Mouse (Mus musculus) naive thymus-derived CD4-positive, alpha-beta T cell, adult 2 months (primary cell): Measurements from ENCODE around the gene Wnt16.
A peak's percentile ranks its signal among the peaks of the same experiment; 100 is the strongest.

Source experiments
- DNase-seq: peaks from one replicate; pipeline ENCODE4 v3.0.0-alpha.2; 2011; ENCODE audit warnings: low read depth

Gene Wnt16

GRCm38 (mm10) chr6:22326289-22326688, 38.3 kb downstream of the Wnt16 start:
- no peak for DNase-seq

GRCm38 (mm10) chr6:22327091-22327490, 39.1 kb downstream of the Wnt16 start:
- no peak for DNase-seq

DNA sequence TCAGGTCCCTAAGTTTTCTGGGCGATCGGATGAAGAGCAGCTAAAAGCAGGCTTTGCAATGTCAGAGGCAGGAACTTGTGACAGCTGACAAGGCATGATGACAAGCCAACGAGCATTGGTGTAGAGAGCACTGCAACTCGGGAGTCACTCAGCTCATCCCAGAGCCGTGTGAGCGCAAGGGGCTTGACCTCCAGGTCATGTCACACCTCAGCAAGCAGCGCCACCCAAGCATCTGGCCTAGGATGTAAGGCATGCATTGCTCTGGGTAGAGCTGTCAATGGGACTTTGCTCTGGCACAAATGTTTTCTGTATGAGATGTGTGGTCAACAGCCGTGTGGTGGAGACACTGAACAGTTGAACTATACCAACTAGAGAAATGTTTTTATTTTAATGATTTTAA, 39.9 kb downstream of the Wnt16 start:
- no peak for DNase-seq

- peak; percentile 78 for DNase-seq
Measured at GRCm38 (mm10) chr6:22330169-22330960, 42.3 kb downstream of the Wnt16 start.

DNA sequence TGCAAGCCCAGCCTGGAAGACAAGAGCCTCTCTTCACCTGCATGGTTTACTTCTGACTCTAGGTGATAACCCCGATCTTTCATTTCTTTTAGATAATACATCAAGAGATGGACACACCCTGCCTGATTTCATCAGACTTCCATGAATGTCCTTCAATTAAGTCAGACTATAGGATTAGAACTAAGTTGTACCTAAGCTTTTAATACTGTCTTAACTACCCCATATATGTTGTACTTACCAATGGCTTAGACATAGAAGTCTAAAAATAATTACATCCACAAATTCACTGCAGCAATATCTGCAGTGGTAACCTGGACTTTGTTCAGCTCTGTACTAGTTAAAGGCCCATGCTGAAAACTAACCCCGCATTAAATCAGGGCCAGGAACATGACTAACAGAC, 44.5 kb downstream of the Wnt16 start:
- DNase-seq = no peak

DNA sequence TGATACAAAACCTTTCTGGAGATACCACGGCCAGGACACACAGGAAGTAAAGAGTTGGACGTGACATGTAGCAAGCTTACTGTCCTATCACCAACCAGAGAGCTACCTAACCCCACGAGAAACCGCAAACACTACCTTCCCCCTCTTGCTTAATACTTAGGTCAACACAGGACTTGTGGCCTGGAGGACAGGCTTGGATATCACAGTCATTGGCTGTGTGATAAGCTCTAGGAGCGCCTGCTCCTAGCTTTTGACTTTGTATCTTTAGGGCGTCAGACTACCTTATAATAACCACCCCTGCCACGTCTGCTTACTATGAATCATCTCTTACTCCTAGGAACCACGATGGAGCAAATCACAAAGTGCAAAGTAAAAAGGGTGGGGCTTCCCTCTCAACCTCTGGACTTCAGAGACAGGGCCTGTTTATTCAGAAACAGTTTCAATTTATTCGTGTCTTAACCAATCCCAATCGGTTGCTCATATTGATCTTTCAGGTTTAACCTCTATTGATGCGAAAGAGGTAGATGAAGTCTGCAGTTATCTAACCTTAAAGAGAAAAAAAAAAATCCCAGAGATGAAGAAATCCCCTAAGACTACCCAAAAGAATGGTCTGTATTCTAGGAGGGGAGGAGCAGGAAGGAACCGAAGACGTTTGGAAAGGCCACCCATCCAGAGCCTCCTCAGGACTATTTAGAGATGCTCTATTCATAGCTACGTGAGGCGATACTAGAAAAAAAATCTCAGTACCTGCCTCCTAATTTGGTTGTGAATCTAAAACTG, 51.9 kb downstream of the Wnt16 start:
- no peak for DNase-seq

GRCm38 (mm10) chr6:22340779-22341178, 52.8 kb downstream of the Wnt16 start:
- DNase-seq = no peak

- DNase-seq = no peak
Measured at GRCm38 (mm10) chr6:22343292-22343691, 55.3 kb downstream of the Wnt16 start.

GRCm38 (mm10) chr6:22343706-22344105, 55.7 kb downstream of the Wnt16 start:
- DNase-seq = no peak

DNA sequence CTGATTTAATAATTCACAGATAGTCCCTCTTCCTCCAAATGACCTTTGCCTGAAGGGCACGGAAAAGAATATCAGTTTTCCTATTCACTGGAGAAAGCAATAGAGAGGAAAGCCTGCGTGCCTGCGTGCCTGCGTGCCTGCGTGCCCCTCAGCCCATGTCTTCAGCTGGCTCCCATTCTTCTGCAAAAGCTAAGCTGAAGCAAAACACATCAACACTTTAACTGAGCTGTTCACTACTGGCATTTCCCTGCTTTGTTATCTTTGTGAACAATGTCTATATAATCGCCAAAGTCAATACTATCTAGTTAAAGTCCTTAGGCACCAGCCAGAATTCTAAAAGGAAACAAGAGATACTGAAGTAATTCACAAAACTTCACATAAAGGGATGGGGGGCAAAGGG, 56.4 kb downstream of the Wnt16 start:
- DNase-seq = no peak

- DNase-seq = peak; percentile 9
Measured at GRCm38 (mm10) chr6:22347132-22347902, 59.3 kb downstream of the Wnt16 start.
